Mouse (Mus musculus) heart, embryonic 12.5 days (tissue): Measurements from ENCODE around the gene Cand2. TPM values are rescaled to one million over a fixed set of nuclear protein-coding genes. Genes with fewer than 3 reads are reported as not detected.
A peak's percentile ranks its signal among the peaks of the same experiment; 100 is the strongest.

Source experiments
- ATAC-seq: fragments of 200-750 bp; cut with Nextera tagmentation; 2 replicates; pipeline ENCODE4 v1.8.0; 2017; ENCODE audit warnings: moderate TSS enrichment, moderate library complexity; ENCODE audit not compliant: insufficient number of reproducible peaks, low FRiP score
- H3K27ac ChIP-seq: fragments of 300-500 bp; sonication (generic); 2 replicates; pipeline ENCODE4 v1.5.1; 2016; ENCODE audit warnings: mild to moderate bottlenecking, moderate library complexity; ENCODE audit not compliant: poor library complexity, severe bottlenecking
- H3K27me3 ChIP-seq: fragments of 300-500 bp; sonication (generic); replicated peaks from 2 replicates; pipeline ENCODE4 v1.6.1; 2016; ENCODE audit warnings: mild to moderate bottlenecking, moderate library complexity
- H3K36me3 ChIP-seq: fragments of 300-500 bp; sonication (generic); 2 replicates; pipeline ENCODE4 v1.6.1; 2016; ENCODE audit warnings: mild to moderate bottlenecking, moderate library complexity
- H3K4me1 ChIP-seq: fragments of 300-500 bp; sonication (generic); replicated peaks from 2 replicates; pipeline ENCODE4 v1.6.1; 2016; ENCODE audit warnings: mild to moderate bottlenecking
- H3K4me2 ChIP-seq: fragments of 300-500 bp; sonication (generic); 2 replicates; pipeline ENCODE4 v1.6.1; 2016; ENCODE audit warnings: mild to moderate bottlenecking, moderate library complexity
- H3K4me3 ChIP-seq: fragments of 300-500 bp; sonication (generic); 2 replicates; pipeline ENCODE4 v1.5.1; 2016; ENCODE audit warnings: mild to moderate bottlenecking
- H3K9ac ChIP-seq: fragments of 300-500 bp; sonication (generic); 2 replicates; pipeline ENCODE4 v1.6.1; 2016; ENCODE audit warnings: mild to moderate bottlenecking, moderate library complexity
- H3K9me3 ChIP-seq: fragments of 300-500 bp; sonication (generic); replicated peaks from 2 replicates; pipeline ENCODE4 v1.6.1; 2016; ENCODE audit warnings: mild to moderate bottlenecking, moderate library complexity
- WGBS: fragments of 180-500 bp; shearing (Covaris S2); methylation state at CpG from one replicate; pipeline ENCODE4 v1.1.7; 2016; 5-methylcytosine and 5-hydroxymethylcytosine counted together
- polyA plus RNA-seq: library from polyadenylated mRNA; unstranded; fragments of >200 nt; fragmentation: Nextera tagmentation; extraction: Ambion mirVana; gene quantifications from 2 replicates; pipeline ENCODE4 v1.2.1, GENCODE M21; 2016

The Cand2 gene
- 71.6 and 73.7 TPM in 2 replicates for polyA plus RNA-seq

GRCm38 (mm10) chr6:115774501-115774921, at the start of gene Cand2:
Gene Cand2, plus strand, starts transcription at chr6:115774538.
- H3K9me3 ChIP-seq = 0 out of 2 replicates have a peak, but pooled peaks cover 5% of the 10 kb centered on the region
- H3K27me3 ChIP-seq = no peaks in the 10 kb centered on the region
- under 1% methylated on average over 25 of the region's 28 CpGs for WGBS

GRCm38 (mm10) chr6:115727108-115727507, 47.2 kb upstream of the Cand2 start:
- peaks cover 16% of the 10 kb centered on the region for H3K4me1 ChIP-seq

More at GRCm38 (mm10) chr6:115774501-115774921, at the start of gene Cand2:
- Histone ChIP-seq H3K36me3 (peaks cover 16% of the 10 kb centered on the region), H3K4me2 (peak within 1 kb of the TSS; percentile 96), H3K27ac (peak within 1 kb of the TSS; percentile 96), H3K4me3 (peak within 1 kb of the TSS; percentile 80), H3K4me1 (peaks cover 37% of the 10 kb centered on the region), H3K9ac (peak within 1 kb of the TSS; percentile 87)
- peak; percentile 80 for ATAC-seq

GRCm38 (mm10) chr6:115727570-115727969, 46.8 kb upstream of the Cand2 start:
- Histone ChIP-seq H3K36me3 (no peaks in the 10 kb centered on the region), H3K4me2 (no peak overlapping the region), H3K27me3 (no peaks in the 10 kb centered on the region), H3K27ac (no peak overlapping the region), H3K4me3 (no peak overlapping the region), H3K4me1 (peaks cover 12% of the 10 kb centered on the region), H3K9ac (no peak overlapping the region), H3K9me3 (peaks cover 5% of the 10 kb centered on the region; the same call in 1 of the 2 replicates)
- WGBS = 55% methylated on average over 2 of the region's 2 CpGs
- no peak for ATAC-seq

More at GRCm38 (mm10) chr6:115727108-115727507, 47.2 kb upstream of the Cand2 start:
- H3K9me3 ChIP-seq = peaks cover 5% of the 10 kb centered on the region; the same call in 1 of the 2 replicates
- 71% methylated on average over 1 of the region's 1 CpGs for WGBS
- no peaks in the 10 kb centered on the region for H3K27me3 ChIP-seq
- no peak overlapping the region for H3K9ac ChIP-seq
- no peak overlapping the region for H3K4me3 ChIP-seq
- H3K27ac ChIP-seq = no peak overlapping the region
- ATAC-seq = no peak
- H3K4me2 ChIP-seq = no peak overlapping the region
- H3K36me3 ChIP-seq = no peaks in the 10 kb centered on the region

GRCm38 (mm10) chr6:115730560-115731342, 43.6 kb upstream of the Cand2 start:
- Histone ChIP-seq H3K27me3 (no peaks in the 10 kb centered on the region), H3K4me1 (0 out of 2 replicates have a peak, but pooled peaks cover 4% of the 10 kb centered on the region), H3K27ac (no peak overlapping the region), H3K4me3 (no peak overlapping the region), H3K36me3 (no peaks in the 10 kb centered on the region), H3K9ac (no peak overlapping the region; the same call in 1 of the 2 replicates), H3K4me2 (0 out of 2 replicates have a peak overlapping the region, but pooled peaks have one; percentile 5), H3K9me3 (peaks cover 12% of the 10 kb centered on the region; the same call in 1 of the 2 replicates)
- ATAC-seq = no peak
- WGBS = 58% methylated on average over 20 of the region's 20 CpGs

GRCm38 (mm10) chr6:115732341-115732928, 41.9 kb upstream of the Cand2 start:
- no peaks in the 10 kb centered on the region for H3K27me3 ChIP-seq
- WGBS = 81% methylated on average over 22 of the region's 22 CpGs
- H3K9me3 ChIP-seq = peaks cover 9% of the 10 kb centered on the region; the same call in 1 of the 2 replicates
- no peak overlapping the region for H3K4me2 ChIP-seq
- H3K9ac ChIP-seq = no peak overlapping the region
- H3K36me3 ChIP-seq = no peaks in the 10 kb centered on the region
- no peak overlapping the region for H3K27ac ChIP-seq
- 0 out of 2 replicates have a peak, but pooled peaks cover 4% of the 10 kb centered on the region for H3K4me1 ChIP-seq
- ATAC-seq = no peak
- H3K4me3 ChIP-seq = no peak overlapping the region

GRCm38 (mm10) chr6:115734909-115735308, 39.4 kb upstream of the Cand2 start:
- 74% methylated on average over 4 of the region's 4 CpGs for WGBS
- peaks cover 7% of the 10 kb centered on the region; the same call in 1 of the 2 replicates for H3K9me3 ChIP-seq
- no peak overlapping the region for H3K4me2 ChIP-seq
- H3K4me1 ChIP-seq = 0 out of 2 replicates have a peak, but pooled peaks cover 4% of the 10 kb centered on the region
- H3K36me3 ChIP-seq = no peaks in the 10 kb centered on the region
- no peaks in the 10 kb centered on the region for H3K27me3 ChIP-seq
- H3K27ac ChIP-seq = no peak overlapping the region
- ATAC-seq = no peak
- no peak overlapping the region for H3K9ac ChIP-seq
- H3K4me3 ChIP-seq = no peak overlapping the region

- Histone ChIP-seq H3K9me3 (peaks cover 7% of the 10 kb centered on the region; the same call in 1 of the 2 replicates), H3K4me1 (no peaks in the 10 kb centered on the region), H3K36me3 (no peaks in the 10 kb centered on the region), H3K4me2 (no peak overlapping the region), H3K4me3 (no peak overlapping the region), H3K9ac (no peak overlapping the region), H3K27ac (no peak overlapping the region), H3K27me3 (no peaks in the 10 kb centered on the region)
- no peak for ATAC-seq
- WGBS = 85% methylated on average over 5 of the region's 5 CpGs
Measured at GRCm38 (mm10) chr6:115739056-115739455, 35.3 kb upstream of the Cand2 start.

- ATAC-seq = peak; percentile 71; the same call in 1 of the 2 replicates
- no peaks in the 10 kb centered on the region for H3K4me1 ChIP-seq
- H3K9me3 ChIP-seq = no peaks in the 10 kb centered on the region
- H3K36me3 ChIP-seq = no peaks in the 10 kb centered on the region
- WGBS = 6% methylated on average over 1 of the region's 1 CpGs
- H3K4me2 ChIP-seq = no peak overlapping the region
- H3K27me3 ChIP-seq = no peaks in the 10 kb centered on the region
- H3K4me3 ChIP-seq = no peak overlapping the region
- H3K9ac ChIP-seq = no peak overlapping the region
- no peak overlapping the region for H3K27ac ChIP-seq
Measured at GRCm38 (mm10) chr6:115743569-115743968, 30.8 kb upstream of the Cand2 start.

- Histone ChIP-seq H3K4me1 (no peaks in the 10 kb centered on the region), H3K9me3 (no peaks in the 10 kb centered on the region), H3K27ac (no peak overlapping the region), H3K4me3 (no peak overlapping the region), H3K4me2 (no peak overlapping the region), H3K36me3 (no peaks in the 10 kb centered on the region), H3K27me3 (no peaks in the 10 kb centered on the region), H3K9ac (no peak overlapping the region)
- ATAC-seq = no peak
- WGBS = 69% methylated on average over 1 of the region's 1 CpGs
Measured at GRCm38 (mm10) chr6:115746326-115746725, 28.0 kb upstream of the Cand2 start.

- peak; percentile 34; the same call in 1 of the 2 replicates for ATAC-seq
- peaks cover 18% of the 10 kb centered on the region for H3K4me1 ChIP-seq
- no peaks in the 10 kb centered on the region for H3K27me3 ChIP-seq
- no peak overlapping the region for H3K4me2 ChIP-seq
- H3K9ac ChIP-seq = no peak overlapping the region
- 38% methylated on average over 7 of the region's 7 CpGs for WGBS
- H3K9me3 ChIP-seq = no peaks in the 10 kb centered on the region
- no peak overlapping the region for H3K27ac ChIP-seq
- H3K4me3 ChIP-seq = no peak overlapping the region
- no peaks in the 10 kb centered on the region for H3K36me3 ChIP-seq
Measured at GRCm38 (mm10) chr6:115755536-115755935, 18.8 kb upstream of the Cand2 start.

GRCm38 (mm10) chr6:115758981-115759435, 15.3 kb upstream of the Cand2 start:
- Histone ChIP-seq H3K4me1 (peaks cover 50% of the 10 kb centered on the region), H3K36me3 (no peaks in the 10 kb centered on the region), H3K9me3 (no peaks in the 10 kb centered on the region), H3K4me3 (no peak overlapping the region), H3K27ac (no peak overlapping the region), H3K9ac (no peak overlapping the region), H3K4me2 (no peak overlapping the region), H3K27me3 (no peaks in the 10 kb centered on the region)
- WGBS = 52% methylated on average over 9 of the region's 9 CpGs
- 0 out of 2 replicates have a peak, but pooled peaks have one; percentile 20 for ATAC-seq
